Mouse (Mus musculus): ENCODE measurements around the gene Sash1.

Sash1 gene

DNA sequence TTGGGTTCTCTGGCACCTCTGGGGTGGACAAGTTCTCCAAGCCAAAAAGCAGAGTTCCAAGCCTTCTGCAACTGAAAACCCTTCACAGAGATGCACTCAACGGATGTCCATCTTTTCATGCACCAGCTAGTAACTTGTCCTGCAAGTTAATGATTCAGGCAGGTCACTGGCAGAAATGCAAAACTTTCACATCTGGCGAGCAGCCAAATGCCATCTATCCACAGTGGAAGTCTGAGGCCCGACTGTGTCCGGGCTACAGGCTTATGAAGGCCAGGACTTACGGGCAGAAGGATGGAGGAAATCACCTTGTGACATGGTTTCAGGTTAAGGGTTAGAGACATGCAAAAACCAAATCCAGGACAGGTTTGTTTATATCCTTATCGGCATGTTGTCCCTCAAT, 88.0 kb downstream of the Sash1 start:
- no peak for DNase-seq (ENCODE audit: low read depth in 1 of 2, low spot score in 2 of 2)

DNA sequence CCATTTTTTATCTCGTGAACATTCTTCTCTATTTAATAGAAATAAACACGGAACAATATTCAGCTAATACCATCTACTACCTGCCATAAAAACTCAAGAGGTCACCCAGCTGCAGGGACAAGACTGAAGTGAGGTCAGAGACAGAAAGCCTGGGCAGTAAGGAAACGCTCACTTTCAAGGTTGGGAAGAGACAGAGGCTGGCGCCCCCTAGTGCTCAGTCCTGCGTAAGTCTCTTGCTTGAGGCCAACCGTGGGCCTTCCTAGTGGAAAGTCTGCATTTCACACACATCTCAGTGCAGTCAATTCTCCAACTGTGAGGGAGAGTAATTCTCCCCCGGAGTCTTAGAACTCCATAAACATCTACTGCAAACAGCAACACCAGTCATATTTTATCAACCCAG, 90.5 kb downstream of the Sash1 start:
- peak in 1 of 2 experiments; percentile 40 for DNase-seq (ENCODE audit: low read depth in 1 of 2, low spot score in 2 of 2)

DNA sequence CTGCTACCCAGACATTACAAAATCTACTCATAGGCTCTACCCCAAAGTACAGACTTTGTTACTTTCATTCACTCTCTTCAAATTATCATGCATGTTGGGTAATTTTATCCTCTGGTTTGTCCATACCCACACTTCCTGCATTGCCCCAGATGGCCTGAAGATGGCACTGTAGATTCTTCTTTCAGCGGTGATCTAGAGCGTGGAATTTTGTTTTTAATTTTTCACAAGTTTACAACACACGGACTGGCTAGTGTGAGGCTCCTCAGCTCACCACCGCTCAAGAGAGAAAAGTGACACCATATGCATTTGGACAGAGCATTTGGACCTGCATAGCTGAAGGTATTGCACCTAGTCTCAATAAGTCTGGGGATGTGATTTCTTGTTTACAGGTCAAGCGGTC, 93.5 kb downstream of the Sash1 start:
- peak in 1 of 2 experiments; percentile 27 for DNase-seq (ENCODE audit: low read depth in 1 of 2, low spot score in 2 of 2)

DNA sequence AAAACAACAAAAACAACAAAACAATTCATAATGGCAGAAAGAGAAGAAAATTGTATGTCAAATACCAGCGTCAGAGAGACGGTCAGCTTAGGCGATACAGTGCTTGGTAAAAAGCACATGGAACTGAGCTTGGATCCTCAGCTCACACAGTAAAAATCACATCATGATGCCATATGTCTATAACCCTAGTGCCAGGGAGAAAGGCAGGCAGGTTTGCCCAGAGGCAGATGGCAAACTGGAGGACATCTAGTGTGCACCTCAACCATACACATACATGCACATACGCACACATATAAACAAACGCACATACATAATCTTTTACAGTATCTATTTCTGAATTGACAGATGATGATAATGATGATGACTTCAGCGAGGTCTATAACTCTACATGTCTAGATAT, 96.8 kb downstream of the Sash1 start:
- DNase-seq (ENCODE audit: low read depth in 1 of 2, low spot score in 2 of 2) = no peak

DNA sequence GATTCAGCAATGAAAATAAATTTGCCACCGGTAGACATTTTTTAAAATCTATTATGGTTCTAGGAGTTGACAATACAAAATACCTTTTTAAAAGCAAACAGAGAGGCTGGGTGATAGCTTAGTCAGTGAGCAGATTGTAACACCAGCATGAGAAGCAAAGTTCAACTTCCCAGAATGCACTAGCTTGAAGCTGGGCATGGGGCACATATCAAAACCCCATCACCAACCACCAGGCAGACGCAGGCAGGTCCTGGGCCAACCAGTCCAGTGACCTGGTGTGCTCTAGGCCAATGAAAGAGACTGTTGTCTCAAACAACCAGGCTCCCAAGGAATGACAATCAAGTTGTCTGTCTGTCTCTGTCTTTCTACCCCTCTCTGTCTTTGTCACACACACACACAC, 98.6 kb downstream of the Sash1 start:
- no peak for DNase-seq (ENCODE audit: low read depth in 1 of 2, low spot score in 2 of 2)

DNA sequence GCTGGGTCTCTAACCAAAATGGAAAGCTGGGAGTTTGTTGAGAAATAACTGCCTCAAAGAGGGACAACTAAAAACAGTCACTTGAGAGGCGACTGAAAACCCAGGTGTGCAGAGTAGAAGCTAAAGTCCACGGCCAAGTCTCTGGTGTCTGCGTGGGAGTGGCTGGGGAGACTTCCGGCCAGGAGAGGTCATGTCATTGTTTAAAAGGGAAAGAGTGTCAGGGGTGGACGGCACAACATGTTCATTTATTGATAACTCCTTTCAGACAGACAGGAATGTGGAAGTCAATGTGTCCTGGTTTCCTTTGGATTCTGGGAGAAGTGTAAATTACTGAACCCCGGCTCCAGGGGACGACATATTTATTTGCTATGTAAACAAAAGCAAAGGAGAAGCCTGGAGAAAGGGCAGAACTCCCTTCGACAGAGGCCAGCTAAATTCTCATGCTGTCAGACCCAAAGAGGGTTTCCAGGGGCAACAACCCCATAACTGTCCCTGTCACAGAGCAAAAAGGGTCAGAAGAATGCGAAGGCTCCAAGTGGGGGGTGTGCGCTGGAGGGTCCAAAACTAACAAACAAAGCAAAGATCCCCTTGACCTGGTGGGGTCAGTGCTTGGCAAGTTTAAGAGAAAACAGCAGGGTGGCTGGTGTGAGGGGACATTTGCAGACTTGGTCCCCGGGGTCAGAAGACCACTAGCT, 100.3 kb downstream of the Sash1 start:
- no peak for DNase-seq (ENCODE audit: low read depth in 1 of 2, low spot score in 2 of 2)

DNA sequence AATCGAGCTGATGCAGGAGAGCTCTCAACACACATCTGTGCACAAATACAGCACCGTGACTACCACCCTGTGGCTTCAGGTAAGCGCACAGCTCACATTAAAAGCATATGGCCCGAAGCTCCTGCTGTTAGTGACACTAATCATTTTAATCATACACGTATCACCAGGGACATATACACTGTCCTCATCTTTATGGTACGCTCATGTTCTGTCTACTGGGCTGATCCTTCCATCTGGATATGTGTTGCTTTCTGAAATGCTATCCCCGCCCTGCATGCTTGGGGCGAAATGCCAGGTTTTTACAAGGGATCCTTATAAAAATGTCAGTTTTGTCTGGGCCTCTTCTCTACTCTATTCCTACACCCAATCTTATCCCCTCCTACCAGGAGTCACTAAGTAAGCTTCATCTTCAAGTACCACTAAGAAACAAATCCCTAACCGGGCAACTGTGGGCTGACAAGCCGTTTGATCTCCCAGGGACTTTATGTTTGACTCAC, 103.9 kb downstream of the Sash1 start:
- DNase-seq (ENCODE audit: low read depth in 1 of 2, low spot score in 2 of 2) = no peak

DNA sequence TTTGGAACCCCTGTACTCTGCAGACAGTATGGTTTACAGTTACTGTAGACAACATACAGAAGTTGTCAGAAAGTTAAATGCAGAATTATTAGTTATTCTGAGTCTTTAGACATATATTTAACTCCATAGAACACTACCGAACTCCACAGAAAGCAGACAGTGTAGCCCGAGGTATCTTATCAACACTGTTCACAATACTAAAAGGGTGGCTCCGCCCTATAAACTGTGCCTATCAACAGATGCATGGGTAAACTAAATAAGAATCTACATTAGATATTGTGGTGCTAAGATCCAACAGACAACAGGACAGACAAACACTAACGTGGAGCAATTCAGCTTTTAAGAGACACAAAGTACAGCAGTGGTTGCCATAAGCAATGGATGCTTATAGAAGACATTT, 106.0 kb downstream of the Sash1 start:
- no peak for DNase-seq (ENCODE audit: low read depth in 1 of 2, low spot score in 2 of 2)

DNA sequence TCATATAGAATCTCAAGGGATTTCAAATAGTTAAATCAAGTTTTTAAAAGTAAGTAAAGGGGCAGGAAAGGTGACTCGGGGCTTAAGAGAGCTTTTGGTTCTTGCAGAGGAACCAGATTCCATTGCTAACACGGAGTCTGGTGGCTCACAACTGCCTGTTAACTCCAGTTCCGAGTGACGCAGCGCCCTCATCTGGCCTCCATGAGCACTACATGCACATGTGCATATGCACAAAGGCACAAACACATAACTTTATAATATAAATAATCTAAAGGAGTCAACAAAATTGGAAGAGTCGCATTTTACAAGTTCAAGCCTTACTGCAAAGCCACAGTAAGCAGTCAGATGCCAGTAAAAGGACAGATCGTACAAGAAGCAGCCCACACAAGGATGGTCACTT, 107.0 kb downstream of the Sash1 start:
- no peak for DNase-seq (ENCODE audit: low read depth in 1 of 2, low spot score in 2 of 2)

DNA sequence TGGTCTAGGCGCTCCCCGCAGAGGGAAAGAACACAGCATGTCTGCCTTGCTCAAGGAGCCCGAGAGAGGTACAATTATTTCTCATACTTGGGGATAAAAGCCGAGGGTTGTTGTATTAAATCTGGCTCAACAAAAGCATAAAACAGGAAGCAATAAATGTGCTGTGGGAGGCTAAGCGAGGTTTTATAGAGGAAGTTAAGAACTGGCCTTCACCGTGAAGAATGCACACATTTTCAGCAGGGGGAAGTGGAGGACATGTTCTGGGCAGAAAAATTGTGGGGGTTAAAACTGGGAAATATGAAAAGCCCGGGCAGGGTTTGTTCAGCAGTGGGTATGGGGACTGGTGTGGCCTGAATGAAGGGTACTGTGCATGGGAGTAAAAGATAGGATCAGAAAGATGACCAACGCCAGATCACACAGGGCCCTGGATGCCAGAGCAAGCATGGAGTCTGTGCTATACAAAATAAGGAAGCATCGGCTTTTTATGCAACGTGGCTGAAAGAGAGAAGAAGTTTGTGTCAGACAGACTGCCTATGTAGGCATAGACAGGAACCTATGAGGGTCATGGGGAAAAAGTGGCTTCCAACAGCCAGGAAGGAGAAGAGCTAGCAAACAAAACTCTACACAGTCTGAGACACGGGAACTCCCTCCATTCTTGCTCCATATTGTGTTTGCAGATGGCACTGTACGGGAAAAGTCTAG, 108.2 kb downstream of the Sash1 start:
- DNase-seq (ENCODE audit: low read depth in 1 of 2, low spot score in 2 of 2) = peak in 1 of 2 experiments; percentile 33

DNA sequence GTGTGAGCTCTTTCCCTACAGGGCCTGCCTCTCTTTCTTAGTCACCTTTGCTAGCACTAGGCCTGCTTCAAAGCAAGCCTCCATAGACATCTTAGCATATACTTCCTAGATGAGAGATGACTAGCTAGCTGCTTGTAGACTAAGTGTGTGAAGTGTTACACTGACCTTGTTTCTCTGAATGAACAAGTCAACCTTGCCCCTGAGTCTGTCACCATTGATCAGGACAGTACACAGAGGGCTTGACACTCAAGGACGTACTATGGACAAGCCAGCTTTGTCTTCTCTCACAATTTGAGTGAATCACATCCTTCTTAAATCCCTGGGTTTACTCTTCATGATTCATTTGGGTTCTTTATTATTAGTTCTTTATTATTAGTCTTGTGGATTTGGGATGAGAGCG, 109.1 kb downstream of the Sash1 start:
- no peak for DNase-seq (ENCODE audit: low read depth in 1 of 2, low spot score in 2 of 2)

DNA sequence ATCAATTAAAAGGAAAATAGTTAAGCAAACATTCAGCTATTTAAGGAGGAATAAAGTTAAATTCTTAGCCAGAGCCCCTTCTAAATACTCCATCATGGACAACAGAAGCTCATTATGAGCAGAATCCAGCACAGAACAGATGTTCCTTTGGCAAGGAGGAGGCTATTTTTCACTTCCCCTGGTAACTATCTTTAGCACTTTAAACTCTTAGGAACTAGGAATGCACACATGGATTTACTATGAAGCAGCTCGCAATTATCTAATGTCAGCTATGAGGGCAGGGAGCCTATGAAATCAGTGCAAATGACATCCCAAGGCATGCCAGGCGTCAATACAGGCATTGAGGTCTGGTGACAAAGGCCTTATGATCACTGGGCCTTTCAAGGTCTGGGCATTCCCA, 110.1 kb downstream of the Sash1 start:
- DNase-seq (ENCODE audit: low read depth in 1 of 2, low spot score in 2 of 2) = no peak

DNA sequence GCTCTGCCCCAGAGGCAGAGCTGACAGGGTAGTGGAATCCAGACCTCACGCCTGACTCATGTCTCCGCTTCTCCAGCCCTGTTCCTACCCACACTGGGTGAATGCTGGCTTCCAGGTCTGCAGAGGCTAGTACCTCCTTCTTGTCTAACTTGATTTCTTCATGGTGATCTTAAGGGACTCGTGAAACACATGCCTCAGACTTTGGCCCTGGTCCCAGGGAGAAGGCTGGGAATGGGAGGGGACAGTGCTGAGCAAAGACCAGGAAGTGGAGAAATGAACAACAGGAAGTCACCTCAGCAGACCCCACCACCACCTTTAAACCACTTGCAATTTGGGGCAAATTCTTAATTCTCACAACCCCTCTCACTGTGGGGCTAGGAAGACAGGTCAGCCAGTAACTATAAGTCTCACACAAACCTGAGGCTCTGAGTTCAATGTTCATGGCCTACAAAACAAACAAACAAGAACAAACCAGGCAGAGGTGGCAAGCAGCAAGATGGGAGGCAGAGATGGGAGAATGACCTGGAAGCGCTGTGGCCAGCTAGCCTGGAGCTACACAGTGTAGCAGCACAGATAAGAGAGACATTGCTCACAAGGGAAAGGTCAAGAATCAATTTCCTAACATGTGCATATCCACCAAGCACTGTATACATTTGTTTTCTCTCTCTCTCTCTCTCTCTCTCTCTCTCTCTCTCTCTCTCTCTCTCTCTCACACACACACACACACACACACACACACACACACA, 113.2 kb downstream of the Sash1 start:
- no peak for DNase-seq (ENCODE audit: low read depth in 1 of 2, low spot score in 2 of 2)

DNA sequence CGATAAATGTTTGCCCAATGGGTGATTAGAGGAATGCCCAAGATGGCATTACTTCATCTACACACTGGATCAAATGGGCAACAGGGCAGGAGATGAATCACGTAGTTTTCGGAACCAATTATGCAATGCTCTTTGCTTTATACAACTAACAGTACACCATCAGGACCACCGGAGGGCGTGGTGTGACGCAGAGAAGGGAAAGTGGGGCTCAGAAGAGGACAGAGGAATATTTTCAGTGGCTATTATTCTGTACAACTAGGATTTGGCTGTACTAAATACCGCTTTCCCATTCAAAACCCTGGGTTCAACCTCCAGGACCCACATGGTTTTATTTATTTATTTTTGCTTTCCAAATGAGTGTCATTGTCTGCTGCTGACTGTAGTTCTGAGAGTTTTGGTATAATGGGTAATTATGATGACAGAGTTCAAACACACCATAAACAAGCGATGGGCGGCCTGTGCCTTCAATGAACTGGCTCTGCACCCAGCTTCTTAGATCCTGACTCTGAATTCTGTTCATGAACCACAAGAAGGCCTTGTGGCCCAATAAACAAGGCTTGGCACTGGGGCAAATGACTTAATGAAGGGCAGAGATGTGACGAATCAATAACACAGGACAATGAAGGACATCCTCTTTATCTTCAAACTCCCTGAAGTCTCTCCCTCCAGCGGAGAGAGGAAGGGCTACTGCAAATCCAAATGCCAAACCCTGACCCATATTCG, 114.8 kb downstream of the Sash1 start:
- no peak for DNase-seq (ENCODE audit: low read depth in 1 of 2, low spot score in 2 of 2)

DNA sequence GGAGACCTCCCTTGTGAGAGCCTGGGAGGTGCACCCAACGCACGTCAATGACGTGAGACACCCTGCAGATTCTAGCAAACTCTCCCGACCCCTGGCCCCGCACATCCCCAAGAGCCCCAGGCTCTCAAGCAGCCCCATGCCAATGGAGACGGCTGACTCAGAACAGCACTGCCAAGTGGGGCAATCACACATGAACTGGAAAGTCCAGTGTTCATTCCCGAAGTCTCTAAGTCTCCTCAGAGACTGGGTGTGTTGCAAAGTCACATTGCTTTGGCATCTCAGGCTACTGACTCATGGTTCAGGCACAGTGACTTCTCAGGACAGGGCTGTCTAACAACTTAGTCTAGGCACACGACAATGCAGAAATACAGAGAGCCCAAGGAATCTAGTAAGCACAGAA, 117.2 kb downstream of the Sash1 start:
- no peak for DNase-seq (ENCODE audit: low read depth in 1 of 2, low spot score in 2 of 2)

DNA sequence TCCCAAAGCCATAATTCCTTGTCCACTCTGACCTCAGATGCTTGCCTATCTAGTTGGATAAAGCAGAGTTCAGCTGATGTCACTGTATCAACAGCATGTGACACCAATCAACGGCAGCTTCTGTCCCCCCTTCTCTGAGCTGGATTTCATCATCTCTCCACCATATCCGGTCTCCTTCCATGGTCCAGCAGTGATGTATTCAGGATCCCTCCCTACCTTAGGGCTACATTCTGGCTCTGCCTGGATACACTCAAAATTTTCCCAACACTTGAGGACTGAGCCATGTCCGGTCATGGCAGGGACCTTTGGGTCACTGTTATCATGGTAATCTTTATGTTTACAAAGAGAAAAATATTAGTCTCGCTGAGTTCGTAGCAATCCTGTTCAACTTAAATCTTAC, 118.5 kb downstream of the Sash1 start:
- no peak for DNase-seq (ENCODE audit: low read depth in 1 of 2, low spot score in 2 of 2)

DNA sequence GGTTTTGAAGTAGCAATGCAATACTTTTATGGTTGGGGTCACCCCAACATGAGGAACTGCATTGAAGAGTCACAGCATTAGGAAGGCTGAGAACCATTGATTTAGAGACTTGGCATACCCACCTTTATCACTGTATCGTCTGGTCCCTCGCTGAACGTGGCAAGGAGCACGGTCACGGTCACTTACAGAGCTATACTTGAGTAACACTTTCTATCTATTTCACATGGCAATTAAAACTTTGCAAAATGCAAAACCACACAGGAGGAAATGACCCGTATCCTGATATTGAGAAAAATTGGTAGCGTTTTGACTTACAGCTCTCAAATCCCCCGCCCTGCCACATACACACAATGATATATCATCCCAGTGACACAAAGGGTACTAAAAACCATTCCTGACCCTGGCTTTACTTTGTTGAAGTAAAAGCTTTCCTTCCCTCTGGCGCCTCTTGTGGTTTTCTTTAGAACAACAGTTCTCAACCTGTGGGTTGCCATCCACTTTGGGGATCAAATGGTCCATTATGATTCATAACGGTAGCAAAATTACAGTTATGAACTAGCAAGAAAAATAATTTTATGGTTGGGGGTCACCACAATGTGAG, 119.8 kb downstream of the Sash1 start:
- DNase-seq (ENCODE audit: low read depth in 1 of 2, low spot score in 2 of 2) = peak in 1 of 2 experiments; percentile 12

DNA sequence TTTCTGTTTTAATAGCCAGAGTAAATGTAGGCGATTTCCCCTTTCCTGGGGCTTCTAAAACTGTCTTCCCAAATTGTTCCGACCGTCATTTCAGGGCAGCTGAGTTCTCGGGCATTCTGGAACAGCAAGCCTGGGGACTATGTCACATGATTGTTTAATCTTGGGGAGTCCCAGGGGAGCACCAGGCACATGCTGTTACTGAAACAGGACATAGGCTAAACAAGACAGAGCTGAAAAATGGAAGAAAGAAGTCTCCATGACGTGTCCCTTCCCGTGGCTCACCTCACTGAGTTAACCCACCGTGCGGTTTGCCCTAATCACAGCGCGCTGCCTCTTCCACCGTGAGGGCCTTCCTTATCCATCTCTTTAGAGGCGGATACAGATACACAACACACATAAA, 123.1 kb downstream of the Sash1 start:
- no peak for DNase-seq (ENCODE audit: low read depth in 1 of 2, low spot score in 2 of 2)

DNA sequence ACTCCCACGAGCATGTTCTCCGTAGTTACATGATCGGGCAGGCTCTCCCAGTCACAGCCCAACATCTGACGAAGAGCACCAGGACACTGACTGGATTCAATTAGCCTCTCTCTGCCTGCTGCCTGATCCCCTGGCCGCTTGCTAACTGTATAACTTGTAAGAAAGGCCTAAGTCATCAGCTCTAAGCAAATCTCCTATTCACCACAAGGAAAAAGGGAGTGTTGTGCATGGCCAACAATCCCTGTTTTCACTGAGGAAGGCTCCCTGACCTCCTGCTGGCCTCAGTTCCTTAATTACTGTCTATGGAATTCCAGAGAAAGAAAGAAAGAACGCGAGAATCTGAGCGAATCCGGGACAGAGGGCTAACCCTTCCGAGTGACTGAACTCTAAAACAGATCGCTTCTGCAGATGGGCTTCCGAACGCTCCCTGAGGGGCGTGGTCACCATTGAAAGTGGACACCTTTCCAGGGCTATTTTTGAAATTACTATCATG, 123.6 kb downstream of the Sash1 start:
- no peak for DNase-seq (ENCODE audit: low read depth in 1 of 2, low spot score in 2 of 2)

DNA sequence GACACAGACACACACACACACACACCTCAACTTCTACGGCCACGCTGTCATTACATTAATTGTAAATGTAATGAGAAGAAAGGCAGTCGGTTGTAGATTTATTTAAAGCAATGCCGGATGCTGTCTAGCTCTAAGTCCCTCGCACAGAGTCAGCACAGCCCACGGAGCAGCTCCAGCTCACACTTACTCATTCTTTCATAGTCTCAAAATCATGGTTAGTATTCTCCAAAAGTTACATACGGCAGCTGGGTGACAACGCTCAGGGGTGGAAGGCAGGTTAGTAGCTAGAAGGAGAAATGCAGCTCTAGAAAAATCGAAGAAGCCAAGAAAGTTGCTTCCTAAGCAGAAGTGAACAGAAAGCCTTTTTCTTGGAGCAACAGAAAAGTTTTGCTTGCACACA, 124.2 kb downstream of the Sash1 start:
- no peak for DNase-seq (ENCODE audit: low read depth in 1 of 2, low spot score in 2 of 2)

DNA sequence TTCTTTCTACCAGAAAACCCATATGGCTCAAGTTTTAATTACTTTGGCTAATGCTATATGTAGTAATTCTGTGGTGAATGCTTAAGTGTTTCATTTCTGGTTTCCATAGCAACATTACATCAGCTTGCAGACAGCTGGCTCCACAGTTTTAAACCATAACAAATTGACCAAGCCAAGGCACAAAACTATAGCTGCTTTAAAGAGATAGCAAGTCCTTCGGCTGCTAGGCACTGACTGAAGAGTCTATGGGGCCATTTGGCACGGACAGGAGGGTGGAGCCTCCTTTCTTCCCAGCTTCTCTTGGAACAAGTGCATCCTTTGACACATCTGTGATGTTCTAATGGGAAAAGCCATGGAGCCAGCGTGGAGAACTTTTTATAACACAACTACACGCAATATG, 125.3 kb downstream of the Sash1 start:
- no peak for DNase-seq (ENCODE audit: low read depth in 1 of 2, low spot score in 2 of 2)
